Mouse (Mus musculus) neural tube, embryonic 15.5 days (tissue): Measurements from ENCODE around the gene Farp1. TPM values are rescaled to one million over a fixed set of nuclear protein-coding genes. Genes with fewer than 3 reads are reported as not detected.

Source experiments
- ATAC-seq: fragments of 200-750 bp; cut with Nextera tagmentation; 2 replicates; pipeline ENCODE4 v1.8.0; 2017; ENCODE audit warnings: mild to moderate bottlenecking, moderate TSS enrichment, moderate library complexity; ENCODE audit not compliant: low FRiP score
- H3K27ac ChIP-seq: fragments of 300-500 bp; sonication (generic); replicated peaks from 2 replicates; pipeline ENCODE4 v1.5.1; 2015; ENCODE audit warnings: mild to moderate bottlenecking, inconsistent platforms
- H3K27me3 ChIP-seq: fragments of 300-500 bp; sonication (generic); replicated peaks from 2 replicates; pipeline ENCODE4 v1.6.1; 2015; ENCODE audit warnings: inconsistent platforms
- H3K36me3 ChIP-seq: fragments of 300-500 bp; sonication (generic); 2 replicates; pipeline ENCODE4 v1.6.1; 2015; ENCODE audit warnings: inconsistent platforms
- H3K4me1 ChIP-seq: fragments of 300-500 bp; sonication (generic); 2 replicates; pipeline ENCODE4 v1.6.1; 2015; ENCODE audit warnings: inconsistent platforms
- H3K4me2 ChIP-seq: fragments of 300-500 bp; sonication (generic); 2 replicates; pipeline ENCODE4 v1.6.1; 2015; ENCODE audit warnings: inconsistent platforms, mild to moderate bottlenecking, moderate library complexity
- H3K4me3 ChIP-seq: fragments of 300-500 bp; sonication (generic); replicated peaks from 2 replicates; pipeline ENCODE4 v1.5.1; 2015; ENCODE audit warnings: mild to moderate bottlenecking, inconsistent platforms
- H3K9ac ChIP-seq: fragments of 300-500 bp; sonication (generic); replicated peaks from 2 replicates; pipeline ENCODE4 v1.6.1; 2015; ENCODE audit warnings: mild to moderate bottlenecking, inconsistent platforms
- H3K9me3 ChIP-seq: fragments of 300-500 bp; sonication (generic); replicated peaks from 2 replicates; pipeline ENCODE4 v1.6.1; 2016; ENCODE audit warnings: inconsistent platforms
- WGBS: fragments of 180-500 bp; shearing (Covaris S2); methylation state at CpG from one replicate; pipeline ENCODE4 v1.1.7; 2015; ENCODE audit warnings: mixed read lengths; 5-methylcytosine and 5-hydroxymethylcytosine counted together
- polyA plus RNA-seq: library from polyadenylated mRNA; unstranded; fragments of >200 nt; fragmentation: Nextera tagmentation; extraction: Ambion mirVana; gene quantifications from 2 replicates; pipeline ENCODE4 v1.2.1, GENCODE M21; 2015

Gene Farp1
- polyA plus RNA-seq, 1 experiment from 2014 or later, result 28.5 TPM

DNA sequence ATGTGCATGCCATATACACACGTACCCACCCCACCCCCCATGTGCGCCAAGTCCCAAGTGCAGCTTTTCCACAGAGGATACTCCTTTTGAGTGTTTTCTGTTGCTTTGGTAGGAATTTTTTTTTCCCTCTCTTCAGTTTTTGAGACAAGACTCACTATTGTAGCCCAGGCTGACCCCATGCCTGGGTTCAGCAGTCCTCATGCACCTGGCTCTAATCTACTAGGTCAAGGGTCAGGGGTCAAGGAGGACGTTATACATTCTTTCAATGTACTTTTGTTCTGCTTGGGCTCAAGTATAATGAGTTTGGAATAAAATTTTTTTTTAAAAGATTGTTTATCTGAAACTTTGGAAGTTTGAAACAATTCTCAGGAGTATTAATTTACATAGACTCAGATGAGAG is 48.4 kb downstream of the Farp1 start:
- no peak overlapping the region for H3K27ac ChIP-seq
- peaks cover 8% of the 10 kb centered on the region for H3K4me1 ChIP-seq
- no peaks in the 10 kb centered on the region for H3K27me3 ChIP-seq
- WGBS, result 87% methylated on average over 3 of the region's 3 CpGs
- no peaks in the 10 kb centered on the region for H3K9me3 ChIP-seq
- no peak overlapping the region for H3K9ac ChIP-seq
- ATAC-seq, result no peak
- H3K4me2 ChIP-seq, result no peak overlapping the region
- no peak overlapping the region for H3K4me3 ChIP-seq
- peaks cover 16% of the 10 kb centered on the region; the same call in 1 of the 2 replicates for H3K36me3 ChIP-seq

- Histone ChIP-seq H3K9me3 (no peaks in the 10 kb centered on the region), H3K4me2 (no peak overlapping the region), H3K4me1 (peaks cover 13% of the 10 kb centered on the region), H3K27me3 (no peaks in the 10 kb centered on the region), H3K9ac (no peak overlapping the region), H3K36me3 (peaks cover 19% of the 10 kb centered on the region), H3K4me3 (no peak overlapping the region), H3K27ac (no peak overlapping the region)
- WGBS, result 78% methylated on average over 9 of the region's 9 CpGs
- no peak for ATAC-seq
These were observed 57.5 kb downstream of the Farp1 start for GRCm38 (mm10) chr14:121092517-121092916.

- Histone ChIP-seq H3K27me3 (no peaks in the 10 kb centered on the region), H3K4me3 (no peak overlapping the region), H3K9me3 (no peaks in the 10 kb centered on the region), H3K27ac (no peak overlapping the region), H3K36me3 (peaks cover 16% of the 10 kb centered on the region), H3K4me2 (no peak overlapping the region), H3K9ac (no peak overlapping the region), H3K4me1 (peaks cover 15% of the 10 kb centered on the region)
- ATAC-seq, result no peak
- 90% methylated on average over 6 of the region's 6 CpGs for WGBS
These were observed 58.9 kb downstream of the Farp1 start for GRCm38 (mm10) chr14:121093860-121094259.

GRCm38 (mm10) chr14:121097640-121098435 is 62.8 kb downstream of the Farp1 start:
- ATAC-seq, result no peak
- Histone ChIP-seq H3K9me3 (no peaks in the 10 kb centered on the region), H3K4me3 (no peak overlapping the region), H3K27ac (no peak overlapping the region; the same call in 1 of the 2 replicates), H3K9ac (no peak overlapping the region), H3K4me1 (0 out of 2 replicates have a peak, but pooled peaks cover 2% of the 10 kb centered on the region), H3K4me2 (no peak overlapping the region), H3K27me3 (no peaks in the 10 kb centered on the region), H3K36me3 (peaks cover 3% of the 10 kb centered on the region; the same call in 1 of the 2 replicates)
- WGBS, result 87% methylated on average over 12 of the region's 12 CpGs

GRCm38 (mm10) chr14:121099120-121099519 is 64.1 kb downstream of the Farp1 start:
- Histone ChIP-seq H3K9ac (no peak overlapping the region), H3K4me3 (no peak overlapping the region), H3K4me2 (no peak overlapping the region), H3K27me3 (no peaks in the 10 kb centered on the region), H3K36me3 (peaks cover 3% of the 10 kb centered on the region; the same call in 1 of the 2 replicates), H3K9me3 (no peaks in the 10 kb centered on the region), H3K27ac (no peak overlapping the region), H3K4me1 (0 out of 2 replicates have a peak, but pooled peaks cover 8% of the 10 kb centered on the region)
- 86% methylated on average over 8 of the region's 8 CpGs for WGBS
- ATAC-seq, result no peak

DNA sequence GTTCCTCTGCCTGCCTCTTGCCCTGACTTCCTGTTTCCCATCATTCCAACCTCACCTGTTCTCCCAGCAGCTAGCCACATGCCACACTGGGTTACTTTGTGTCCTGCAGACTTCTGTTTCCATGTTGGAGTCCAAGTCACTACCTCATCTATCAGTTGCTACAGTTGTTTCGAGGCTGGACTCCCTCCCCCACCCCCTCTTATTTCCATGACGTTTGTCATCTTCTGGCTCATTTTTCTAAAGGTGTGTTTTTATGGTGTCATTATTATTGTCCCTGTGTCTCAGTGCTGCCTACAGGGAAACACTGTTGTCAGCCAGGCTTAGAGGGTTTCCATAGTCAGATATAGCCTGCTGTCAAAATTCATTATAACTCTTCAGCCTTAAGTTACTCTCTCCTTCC is 64.9 kb downstream of the Farp1 start:
- Histone ChIP-seq H3K27me3 (no peaks in the 10 kb centered on the region), H3K27ac (no peak overlapping the region), H3K4me2 (no peak overlapping the region), H3K4me3 (no peak overlapping the region), H3K9me3 (no peaks in the 10 kb centered on the region), H3K36me3 (peaks cover 3% of the 10 kb centered on the region; the same call in 1 of the 2 replicates), H3K4me1 (0 out of 2 replicates have a peak, but pooled peaks cover 9% of the 10 kb centered on the region), H3K9ac (no peak overlapping the region)
- WGBS, result 75% methylated on average over 2 of the region's 2 CpGs
- no peak for ATAC-seq

DNA sequence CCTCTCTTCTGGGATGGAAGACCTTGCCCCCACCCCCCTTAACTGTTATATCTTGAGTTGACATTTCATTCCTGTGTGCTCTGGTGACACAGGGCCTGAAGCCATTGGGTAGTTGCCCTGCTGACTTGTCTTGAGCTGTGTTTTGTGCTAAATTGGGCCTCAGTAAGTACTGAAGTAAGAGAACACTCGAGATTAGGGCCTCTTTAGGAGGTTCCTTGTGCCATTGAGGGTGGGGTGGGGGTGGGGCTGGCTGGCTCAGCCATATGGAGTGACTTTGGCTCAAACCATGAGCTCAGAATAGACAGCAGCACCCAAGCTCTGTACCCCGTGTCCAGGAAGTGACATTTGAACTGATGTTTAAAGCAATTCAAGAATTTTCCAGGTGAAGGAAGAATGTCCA is 65.8 kb downstream of the Farp1 start:
- H3K36me3 ChIP-seq, result peaks cover 3% of the 10 kb centered on the region; the same call in 1 of the 2 replicates
- WGBS, result 47% methylated on average over 2 of the region's 2 CpGs
- H3K4me3 ChIP-seq, result no peak overlapping the region

DNA sequence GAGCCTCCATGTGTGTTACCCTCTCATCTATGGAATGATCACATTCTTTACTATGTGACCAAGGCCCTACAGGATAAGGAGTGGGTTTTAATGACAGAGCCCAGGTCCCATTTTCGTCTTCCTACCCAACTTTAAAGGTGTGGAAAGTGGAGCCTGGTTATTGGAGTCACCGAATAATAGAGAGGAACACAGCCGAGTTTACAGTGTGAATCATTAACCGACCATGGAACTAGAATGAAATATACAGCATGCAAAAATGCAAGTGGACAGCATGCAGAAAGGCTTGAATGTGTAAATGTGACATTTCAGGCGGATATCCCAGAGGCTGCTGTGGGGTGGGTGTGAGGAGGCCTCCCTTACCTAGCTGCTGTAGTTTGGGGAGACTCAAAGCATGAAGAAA is 66.5 kb downstream of the Farp1 start:
- WGBS, result 82% methylated on average over 5 of the region's 5 CpGs
- Histone ChIP-seq H3K36me3 (peaks cover 3% of the 10 kb centered on the region; the same call in 1 of the 2 replicates), H3K4me3 (no peak overlapping the region), H3K27me3 (no peaks in the 10 kb centered on the region), H3K27ac (no peak overlapping the region), H3K9me3 (no peaks in the 10 kb centered on the region), H3K4me1 (peaks cover 18% of the 10 kb centered on the region; the same call in 1 of the 2 replicates), H3K4me2 (no peak overlapping the region), H3K9ac (no peak overlapping the region)
- ATAC-seq, result no peak

More for the DNA sequence above, 65.8 kb downstream of the Farp1 start:
- ATAC-seq, result no peak
- Histone ChIP-seq H3K4me2 (no peak overlapping the region), H3K27ac (no peak overlapping the region), H3K4me1 (0 out of 2 replicates have a peak, but pooled peaks cover 12% of the 10 kb centered on the region), H3K9me3 (no peaks in the 10 kb centered on the region), H3K27me3 (no peaks in the 10 kb centered on the region), H3K9ac (no peak overlapping the region)

DNA sequence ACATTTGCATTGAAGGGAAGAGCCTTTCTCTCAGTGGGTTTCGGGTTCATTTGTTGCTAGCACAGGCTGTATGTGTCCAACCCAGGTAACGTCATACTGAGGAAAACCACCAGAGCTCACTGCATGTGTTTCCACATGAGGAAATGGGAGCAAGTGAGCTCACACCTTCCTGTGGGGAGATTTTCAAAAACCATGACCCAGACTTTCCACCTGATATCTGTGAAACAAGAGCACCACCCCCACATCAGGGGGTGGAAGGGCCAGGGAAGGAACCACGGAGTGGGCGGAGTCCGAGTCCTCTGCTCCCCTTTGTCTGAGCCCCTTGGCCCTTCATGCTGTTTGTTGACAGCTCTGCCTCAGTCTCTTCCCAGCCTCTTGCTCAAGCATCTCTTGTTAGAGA is 67.6 kb downstream of the Farp1 start:
- Histone ChIP-seq H3K27ac (no peak overlapping the region), H3K4me3 (no peak overlapping the region), H3K27me3 (no peaks in the 10 kb centered on the region), H3K9me3 (no peaks in the 10 kb centered on the region), H3K9ac (no peak overlapping the region), H3K36me3 (peaks cover 3% of the 10 kb centered on the region; the same call in 1 of the 2 replicates), H3K4me1 (peaks cover 22% of the 10 kb centered on the region; the same call in 1 of the 2 replicates), H3K4me2 (no peak overlapping the region)
- ATAC-seq, result no peak
- 81% methylated on average over 5 of the region's 5 CpGs for WGBS

DNA sequence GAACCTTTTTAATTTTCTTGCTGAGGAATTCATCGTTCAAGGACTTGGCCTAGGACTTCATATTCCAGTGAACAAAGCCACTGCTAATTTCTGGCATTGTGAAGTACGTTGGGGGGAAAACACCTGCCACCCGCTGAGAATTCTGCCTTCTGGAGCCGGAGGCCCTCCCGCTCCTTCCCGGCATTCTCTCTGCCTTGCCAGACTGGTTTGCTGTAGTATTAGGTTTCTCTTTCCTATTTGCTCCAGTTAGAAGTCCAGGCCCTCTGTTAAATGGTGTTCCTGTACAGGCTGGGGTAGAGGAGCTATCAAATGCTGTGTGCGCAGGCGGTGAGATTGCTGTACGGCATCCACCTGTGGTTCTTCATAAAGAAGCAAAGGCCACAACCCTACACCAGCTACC is 68.5 kb downstream of the Farp1 start:
- Histone ChIP-seq H3K27ac (no peak overlapping the region), H3K27me3 (no peaks in the 10 kb centered on the region), H3K9me3 (no peaks in the 10 kb centered on the region), H3K4me2 (no peak overlapping the region), H3K36me3 (peaks cover 3% of the 10 kb centered on the region; the same call in 1 of the 2 replicates), H3K4me3 (no peak overlapping the region), H3K4me1 (peaks cover 26% of the 10 kb centered on the region), H3K9ac (no peak overlapping the region)
- no peak for ATAC-seq
- WGBS, result 62% methylated on average over 9 of the region's 9 CpGs

- Histone ChIP-seq H3K27ac (no peak overlapping the region), H3K36me3 (peaks cover 3% of the 10 kb centered on the region; the same call in 1 of the 2 replicates), H3K9ac (no peak overlapping the region), H3K9me3 (no peaks in the 10 kb centered on the region), H3K4me3 (no peak overlapping the region), H3K27me3 (no peaks in the 10 kb centered on the region), H3K4me2 (no peak overlapping the region), H3K4me1 (peaks cover 38% of the 10 kb centered on the region)
- ATAC-seq, result no peak
- WGBS, result 76% methylated on average over 7 of the region's 7 CpGs
These were observed 69.8 kb downstream of the Farp1 start for GRCm38 (mm10) chr14:121104760-121105329.

DNA sequence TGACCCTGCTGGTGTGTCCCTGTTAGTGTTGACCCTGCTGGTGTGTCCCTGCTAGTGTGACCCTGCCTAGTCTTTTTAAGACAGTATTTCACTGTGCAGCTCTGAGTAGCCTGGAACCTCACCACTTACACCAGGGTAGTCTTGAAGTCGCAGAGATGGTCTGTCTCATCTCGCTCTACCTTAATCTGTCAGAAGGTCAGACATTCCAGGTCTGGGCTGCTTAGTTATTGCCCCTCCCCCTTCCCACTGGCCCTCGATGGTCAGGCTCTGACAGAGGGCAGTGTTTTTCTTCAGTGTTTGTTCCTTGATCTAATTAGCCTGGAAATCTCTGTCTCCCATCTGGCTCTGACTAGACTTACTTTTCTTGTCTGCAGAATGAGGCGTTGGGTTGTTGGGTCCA is 71.9 kb downstream of the Farp1 start:
- Histone ChIP-seq H3K27me3 (no peaks in the 10 kb centered on the region), H3K9me3 (no peaks in the 10 kb centered on the region), H3K4me2 (no peak overlapping the region), H3K4me1 (peaks cover 44% of the 10 kb centered on the region), H3K9ac (no peak overlapping the region), H3K36me3 (peaks cover 3% of the 10 kb centered on the region; the same call in 1 of the 2 replicates), H3K27ac (no peak overlapping the region), H3K4me3 (no peak overlapping the region)
- WGBS, result 68% methylated on average over 4 of the region's 4 CpGs
- no peak for ATAC-seq
